Mouse (Mus musculus) embryo, embryonic 10.5 days (tissue): Measurements from ENCODE around the gene Sytl1.

Experiments used
- DNase-seq: peaks from one replicate; pipeline ENCODE4 v3.0.0-alpha.2; 2015; ENCODE audit warnings: low spot score

Sytl1 gene

GRCm38 (mm10) chr4:133211751-133212561 lies 51.0 kb downstream of the Sytl1 start, which contains the start of the genes Cd164l2 and Gpr3:
Gene Cd164l2, plus strand, starts transcription at chr4:133212131.
Gene Gpr3, minus strand, starts transcription at chr4:133212536.
- DNase-seq, result no peak

- no peak for DNase-seq
Observed at GRCm38 (mm10) chr4:133210788-133211390, 52.0 kb downstream of the Sytl1 start.

- no peak for DNase-seq
Observed at GRCm38 (mm10) chr4:133210023-133210787, 52.7 kb downstream of the Sytl1 start.

GRCm38 (mm10) chr4:133209366-133209765 lies 53.5 kb downstream of the Sytl1 start:
- DNase-seq, result peak; percentile 84

- DNase-seq, result no peak
Observed at GRCm38 (mm10) chr4:133204379-133204778, 58.5 kb downstream of the Sytl1 start.

DNA sequence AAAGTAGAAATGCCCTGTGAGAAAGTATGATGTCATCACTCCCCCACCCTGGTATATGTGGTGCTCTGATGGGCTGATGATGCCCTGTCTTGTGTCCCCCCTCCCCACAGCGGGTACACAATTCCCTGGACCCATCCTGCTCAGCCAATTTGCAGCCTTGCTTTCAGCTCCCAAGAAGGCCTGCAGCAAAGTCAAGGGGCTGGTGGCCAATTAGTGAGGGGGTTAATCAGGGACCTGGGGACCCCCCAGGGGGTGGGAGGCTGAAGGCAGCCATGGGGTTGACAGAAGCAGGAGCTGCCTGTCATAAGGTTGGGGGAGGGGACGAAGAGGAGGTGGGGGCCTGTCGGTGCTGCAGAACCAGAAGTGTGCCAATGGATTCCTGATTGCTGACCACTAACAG lies 59.3 kb downstream of the Sytl1 start:
- DNase-seq, result no peak
